Mouse (Mus musculus) ES-E14 (cell line): ENCODE data around the gene Pcbp4. TPM values are rescaled to one million over a fixed set of nuclear protein-coding genes. Genes with fewer than 3 reads are reported as not detected.

Experiments
- DNase-seq: peaks from one replicate; pipeline ENCODE4 v3.0.0-alpha.2; 2013; ENCODE audit warnings: low read depth, low spot score
- H3K27ac ChIP-seq: 2 replicates; pipeline ENCODE4 v1.5.1; 2012; ENCODE audit warnings: low read depth, mild to moderate bottlenecking, low read length, moderate library complexity, mixed read lengths; ENCODE audit not compliant: poor library complexity, insufficient read depth, severe bottlenecking
- H3K36me3 ChIP-seq: 2 replicates; pipeline ENCODE4 v1.6.1; 2012; ENCODE audit warnings: mild to moderate bottlenecking, low read length, moderate library complexity, mixed read lengths; ENCODE audit not compliant: control insufficient read depth, poor library complexity, insufficient read depth, severe bottlenecking
- H3K4me1 ChIP-seq, 2 experiments: fragments of 150-350 bp in 1 of 2; sonication (generic) in 1 of 2; 2 replicates each; pipeline ENCODE4 v1.6.1; 2012; ENCODE audit warnings: low read length in 2 of 2, mild to moderate bottlenecking in 1 of 2, mixed read lengths in 1 of 2; ENCODE audit not compliant: control insufficient read depth in 2 of 2, insufficient read depth in 2 of 2, poor library complexity in 1 of 2
- H3K4me3 ChIP-seq, 2 experiments: fragments of 150-350 bp in 1 of 2; sonication (generic) in 1 of 2; 2 replicates each; pipeline ENCODE4 v1.5.1; 2012; ENCODE audit warnings: low read length in 2 of 2, low read depth in 1 of 2, mild to moderate bottlenecking in 1 of 2, mixed read lengths in 1 of 2; ENCODE audit not compliant: insufficient read depth in 1 of 2, poor library complexity in 1 of 2, severe bottlenecking in 1 of 2
- H3K9ac ChIP-seq: 2 replicates; pipeline ENCODE4 v1.6.1; 2012; ENCODE audit warnings: low read depth, mild to moderate bottlenecking, low read length, mixed read lengths; ENCODE audit not compliant: poor library complexity, insufficient read depth, severe bottlenecking
- H3K9me3 ChIP-seq: fragments of 150-350 bp; sonication (generic); 2 replicates; pipeline ENCODE4 v1.6.1; 2012; ENCODE audit warnings: low read depth, mild to moderate bottlenecking, low read length; ENCODE audit not compliant: control insufficient read depth, insufficient read depth
- CHD2 ChIP-seq: IDR thresholded peaks from 2 replicates; pipeline ENCODE4 v1.6.1; 2014; ENCODE audit warnings: mild to moderate bottlenecking, low read depth, low read length, inconsistent platforms
- HCFC1 ChIP-seq: IDR thresholded peaks from 2 replicates; pipeline ENCODE4 v1.6.1; 2012; ENCODE audit warnings: low read length, inconsistent platforms, borderline replicate concordance; ENCODE audit not compliant: insufficient read depth
- MAFK ChIP-seq: IDR thresholded peaks from 2 replicates; pipeline ENCODE4 v1.6.1; 2014; ENCODE audit warnings: mild to moderate bottlenecking, low read depth, low read length, inconsistent platforms; ENCODE audit not compliant: insufficient read depth
- ZC3H11A ChIP-seq: IDR thresholded peaks from 2 replicates; pipeline ENCODE4 v1.6.1; 2012; ENCODE audit warnings: low read depth, mild to moderate bottlenecking, inconsistent platforms, low read length, borderline replicate concordance
- ZNF384 ChIP-seq: IDR thresholded peaks from 2 replicates; pipeline ENCODE4 v1.6.1; 2012; ENCODE audit warnings: low read depth, low read length, inconsistent platforms
- in situ Hi-C, 2 experiments: fragments of 600-800 bp; cut with MboI; formaldehyde crosslinking; loops; one replicate each; pipeline ENCODE4 v1.15.1; 2025; ENCODE audit warnings: low sequenced_read_pairs in 2 of 2, inconsistent platforms in 1 of 2; ENCODE audit not compliant: unreplicated experiment in 2 of 2
- total RNA-seq: library from RNA; depleted of rRNA; stranded (reverse); fragments of 300-350 nt; gene quantifications from 2 replicates; pipeline ENCODE4 v1.2.3, GENCODE M21; 2012

Pcbp4 gene
- total RNA-seq, 1 experiment = 140 TPM

GRCm38 (mm10) chr9:106469776-106470175, 16.7 kb downstream of the Pcbp4 start:
- no peak for DNase-seq
- in situ Hi-C loops = no loop called here
- TF ChIP-seq CHD2 (no peak), ZNF384 (no peak), ZC3H11A (no peak), HCFC1 (no peak), MAFK (no peak)
- Histone ChIP-seq H3K36me3 (no peaks in the 10 kb centered on the region), H3K4me1 (peaks cover 3 to 22% of the 10 kb centered on the region in 2 experiments; a peak in 2 of 4 replicates), H3K9ac (no peak overlapping the region), H3K4me3 (no peak overlapping the region), H3K27ac (no peak overlapping the region), H3K9me3 (no peaks in the 10 kb centered on the region)

- no peak for DNase-seq
- Histone ChIP-seq H3K27ac (no peak overlapping the region), H3K4me3 (peak overlapping the region; percentile 22 to 24; a peak in 2 of 4 replicates), H3K9me3 (no peaks in the 10 kb centered on the region), H3K4me1 (peaks cover 2 to 27% of the 10 kb centered on the region in 2 experiments; a peak in 2 of 4 replicates), H3K9ac (no peak overlapping the region), H3K36me3 (no peaks in the 10 kb centered on the region)
- no peak for TF ChIP-seq ZC3H11A
- no peak for TF ChIP-seq MAFK
- TF ChIP-seq CHD2 = no peak
- no peak for TF ChIP-seq HCFC1
- TF ChIP-seq ZNF384 = no peak
- in situ Hi-C loops = no loop called here
Observed at GRCm38 (mm10) chr9:106470991-106471750, 18.1 kb downstream of the Pcbp4 start.

- Histone ChIP-seq H3K27ac (no peak overlapping the region), H3K4me3 (peak overlapping the region; percentile 22 to 24; a peak in 2 of 4 replicates), H3K4me1 (peaks cover 5 to 30% of the 10 kb centered on the region in 2 experiments; a peak in 2 of 4 replicates), H3K9me3 (no peaks in the 10 kb centered on the region), H3K36me3 (no peaks in the 10 kb centered on the region), H3K9ac (no peak overlapping the region)
- TF ChIP-seq CHD2 = 0 out of 2 replicates have a peak, but pooled peaks have one; percentile 42
- no peak for TF ChIP-seq MAFK
- in situ Hi-C loops = no loop called here
- no peak for DNase-seq
Observed at GRCm38 (mm10) chr9:106471892-106472291, 18.8 kb downstream of the Pcbp4 start.

GRCm38 (mm10) chr9:106472321-106472720, 19.2 kb downstream of the Pcbp4 start:
- DNase-seq = no peak
- Histone ChIP-seq H3K9me3 (no peaks in the 10 kb centered on the region), H3K27ac (no peak overlapping the region), H3K4me3 (no peak overlapping the region), H3K36me3 (no peaks in the 10 kb centered on the region), H3K9ac (no peak overlapping the region), H3K4me1 (peaks cover 5 to 30% of the 10 kb centered on the region in 2 experiments; a peak in 2 of 4 replicates)
- no peak for TF ChIP-seq CHD2
- no peak for TF ChIP-seq HCFC1
- TF ChIP-seq ZNF384 = no peak
- no peak for TF ChIP-seq MAFK
- TF ChIP-seq ZC3H11A = no peak
- in situ Hi-C loops = no loop called here
